Mouse (Mus musculus): ENCODE results near the gene Gpd2. TPM values are rescaled to one million over a fixed set of nuclear protein-coding genes. Genes with fewer than 3 reads are reported as not detected.
A peak's percentile ranks its signal among the peaks of the same experiment; 100 is the strongest.

Gpd2 gene
- 10.0 and 14.6 TPM in 2 replicates for polyA plus RNA-seq (2012; rRNA removed)

DNA sequence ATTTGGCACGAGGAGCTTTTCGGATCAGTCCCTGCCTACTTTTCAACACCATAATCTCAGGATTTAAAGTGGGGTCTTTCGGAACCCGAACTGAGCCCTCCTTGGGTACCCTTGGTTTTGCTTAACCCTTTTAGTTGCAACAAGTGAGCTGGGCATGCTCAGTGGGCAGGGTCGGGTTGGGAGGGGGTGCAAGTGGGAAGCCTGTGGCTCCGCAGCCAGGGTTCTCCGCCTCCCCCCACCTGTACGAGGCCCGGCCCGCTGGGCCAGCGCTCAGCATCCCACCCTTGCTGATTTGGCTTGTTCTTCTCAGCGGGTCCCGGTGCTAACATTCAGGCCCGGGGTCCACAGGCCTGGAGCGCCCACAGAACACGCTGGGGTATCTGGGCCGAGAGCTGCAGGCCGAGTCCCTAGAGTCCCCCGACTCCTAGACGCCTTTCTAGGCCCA lies at the start of gene Gpd2:
Gene Gpd2 (plus strand): TSS at position 161 of the 445 bp plus-strand sequence.
- no peaks in the 10 kb centered on the region for H3K36me3 ChIP-seq (ENCODE audit: control insufficient read depth, insufficient read depth, low read length)
- peak within 1 kb of the TSS; percentile 81 for H3K4me3 ChIP-seq (ENCODE audit: control insufficient read depth, insufficient read depth, low read length)
- peak within 1 kb of the TSS; percentile 76 for H3K27ac ChIP-seq (ENCODE audit: control insufficient read depth, insufficient read depth, low read length)
- no peak for TF ChIP-seq CTCF (IDR thresholded peaks at IDR 0.05; ENCODE audit: borderline replicate concordance, control insufficient read depth, extremely low read depth, insufficient read depth, low read length, poor library complexity)
- no peak for TF ChIP-seq POLR2A (IDR thresholded peaks at IDR 0.05; ENCODE audit: control insufficient read depth, extremely low read depth, insufficient read depth, low read length, poor library complexity)
- DNase-seq, result no peak
- H3K27me3 ChIP-seq (ENCODE audit: control insufficient read depth, insufficient read depth, low read length), result no peaks in the 10 kb centered on the region
- peaks cover 7% of the 10 kb centered on the region for H3K4me1 ChIP-seq (replicated peaks; ENCODE audit: control insufficient read depth, insufficient read depth, low read length)
- WGBS, result 11% methylated on average over 20 of the region's 20 CpGs

DNA sequence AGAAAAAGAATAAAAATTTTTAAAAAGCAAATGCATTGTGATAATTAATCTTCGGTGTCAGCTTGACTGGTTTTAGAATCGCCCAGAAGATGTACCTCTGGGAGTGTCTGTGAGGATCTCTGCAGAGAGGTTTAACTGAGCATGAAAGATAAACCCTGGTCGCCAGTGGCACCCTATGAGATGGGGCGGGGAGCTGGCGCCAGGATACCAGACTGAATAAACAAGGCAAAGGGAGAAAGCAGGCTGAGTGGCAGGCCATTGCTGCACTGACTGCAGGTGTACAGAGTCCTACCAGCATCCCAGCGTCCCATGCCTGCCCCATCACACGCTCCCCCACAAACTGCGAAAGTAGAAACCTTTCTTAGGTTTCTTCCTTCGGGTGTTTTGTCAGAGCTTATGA lies 49.2 kb upstream of the Gpd2 start:
- no peaks in the 10 kb centered on the region for H3K36me3 ChIP-seq (ENCODE audit: control insufficient read depth, insufficient read depth, low read length)
- H3K27ac ChIP-seq (ENCODE audit: control insufficient read depth, insufficient read depth, low read length), result no peak overlapping the region
- no peaks in the 10 kb centered on the region for H3K4me1 ChIP-seq (replicated peaks; ENCODE audit: control insufficient read depth, insufficient read depth, low read length)
- TF ChIP-seq CTCF (IDR thresholded peaks at IDR 0.05; ENCODE audit: borderline replicate concordance, control insufficient read depth, extremely low read depth, insufficient read depth, low read length, poor library complexity) (no peak), POLR2A (IDR thresholded peaks at IDR 0.05; ENCODE audit: control insufficient read depth, extremely low read depth, insufficient read depth, low read length, poor library complexity) (no peak)
- DNase-seq, result no peak
- H3K4me3 ChIP-seq (ENCODE audit: control insufficient read depth, insufficient read depth, low read length), result no peak overlapping the region
- H3K27me3 ChIP-seq (ENCODE audit: control insufficient read depth, insufficient read depth, low read length), result no peaks in the 10 kb centered on the region
- 86% methylated on average over 9 of the region's 9 CpGs for WGBS

DNA sequence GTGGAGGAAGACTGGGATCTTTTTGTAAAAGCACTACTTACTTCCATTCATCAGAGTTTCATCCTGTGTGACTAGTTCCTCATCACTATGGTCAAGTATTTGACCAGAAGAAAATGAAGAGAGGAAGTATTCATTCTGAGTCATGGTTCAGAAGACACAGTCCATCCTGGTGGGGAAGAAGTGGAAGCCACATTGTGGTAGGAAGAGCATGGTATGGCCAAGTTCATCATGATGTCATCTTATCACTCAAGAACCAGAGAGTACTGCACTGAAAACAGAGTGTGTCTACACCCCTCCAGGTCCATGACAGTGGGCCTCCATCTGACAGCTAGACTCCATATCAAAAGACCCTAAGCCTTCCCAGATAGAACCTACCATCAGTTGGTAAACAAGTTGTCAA lies 46.6 kb upstream of the Gpd2 start:
- H3K36me3 ChIP-seq (ENCODE audit: control insufficient read depth, insufficient read depth, low read length), result no peaks in the 10 kb centered on the region
- H3K4me3 ChIP-seq (ENCODE audit: control insufficient read depth, insufficient read depth, low read length), result no peak overlapping the region
- TF ChIP-seq POLR2A (IDR thresholded peaks at IDR 0.05; ENCODE audit: control insufficient read depth, extremely low read depth, insufficient read depth, low read length, poor library complexity), result no peak
- no peak for TF ChIP-seq CTCF (IDR thresholded peaks at IDR 0.05; ENCODE audit: borderline replicate concordance, control insufficient read depth, extremely low read depth, insufficient read depth, low read length, poor library complexity)
- no peaks in the 10 kb centered on the region for H3K27me3 ChIP-seq (ENCODE audit: control insufficient read depth, insufficient read depth, low read length)
- H3K4me1 ChIP-seq (replicated peaks; ENCODE audit: control insufficient read depth, insufficient read depth, low read length), result no peaks in the 10 kb centered on the region
- H3K27ac ChIP-seq (ENCODE audit: control insufficient read depth, insufficient read depth, low read length), result no peak overlapping the region
- DNase-seq, result no peak

DNA sequence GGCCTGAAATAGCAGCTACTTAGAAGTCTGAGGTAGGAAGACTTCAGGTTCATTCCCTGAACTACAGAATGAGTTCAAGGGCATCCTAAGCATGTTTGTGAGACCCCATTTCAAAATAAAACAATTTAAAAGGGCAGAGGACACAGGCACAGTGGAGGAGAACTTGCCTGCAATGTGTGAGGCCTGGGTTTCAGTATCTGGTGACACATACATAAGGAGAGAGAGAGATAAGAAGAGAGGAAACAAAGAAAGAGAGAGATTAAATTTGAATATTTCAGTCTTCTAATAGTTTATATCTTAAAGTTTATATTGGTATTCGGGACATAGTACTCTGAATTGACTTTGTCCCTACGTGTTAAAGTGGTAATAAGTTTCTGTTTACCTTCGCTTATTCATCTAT lies 38.4 kb upstream of the Gpd2 start:
- H3K27me3 ChIP-seq (ENCODE audit: control insufficient read depth, insufficient read depth, low read length), result no peaks in the 10 kb centered on the region
- no peak for TF ChIP-seq CTCF (IDR thresholded peaks at IDR 0.05; ENCODE audit: borderline replicate concordance, control insufficient read depth, extremely low read depth, insufficient read depth, low read length, poor library complexity)
- TF ChIP-seq POLR2A (IDR thresholded peaks at IDR 0.05; ENCODE audit: control insufficient read depth, extremely low read depth, insufficient read depth, low read length, poor library complexity), result no peak
- H3K4me3 ChIP-seq (ENCODE audit: control insufficient read depth, insufficient read depth, low read length), result no peak overlapping the region
- H3K27ac ChIP-seq (ENCODE audit: control insufficient read depth, insufficient read depth, low read length), result no peak overlapping the region
- no peaks in the 10 kb centered on the region for H3K4me1 ChIP-seq (replicated peaks; ENCODE audit: control insufficient read depth, insufficient read depth, low read length)
- no peaks in the 10 kb centered on the region for H3K36me3 ChIP-seq (ENCODE audit: control insufficient read depth, insufficient read depth, low read length)
- DNase-seq, result no peak
- WGBS, result 95% methylated on average over 3 of the region's 3 CpGs

DNA sequence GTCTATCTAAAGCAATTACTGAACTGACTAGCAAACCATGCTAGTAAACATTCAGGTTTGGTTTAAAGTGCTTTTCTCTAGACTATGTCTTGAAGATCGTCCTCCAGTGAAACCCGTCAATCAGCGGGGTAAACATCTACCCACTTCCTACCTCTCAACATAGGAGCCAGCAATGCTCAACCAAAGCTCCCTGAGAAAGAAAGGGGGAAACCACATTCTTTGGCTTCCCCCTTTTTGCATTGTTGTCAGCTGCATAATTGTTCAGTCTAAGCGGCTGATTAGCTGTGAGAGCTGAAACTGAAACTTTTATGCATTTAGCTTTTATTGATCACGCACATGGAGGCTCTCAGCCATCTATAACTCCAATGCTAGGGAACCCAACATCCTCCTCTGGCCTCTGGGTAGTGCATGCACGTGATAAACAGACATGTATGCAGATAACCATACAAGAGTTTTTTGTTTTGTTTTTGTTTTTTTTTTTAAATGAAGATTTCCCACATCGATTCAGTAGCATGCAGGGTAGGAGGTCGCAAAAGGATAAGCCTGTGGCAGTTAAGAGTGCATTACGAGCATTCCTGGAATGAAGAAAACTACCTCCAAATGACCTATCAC lies 28.9 kb upstream of the Gpd2 start:
- Histone ChIP-seq H3K36me3 (ENCODE audit: control insufficient read depth, insufficient read depth, low read length) (no peaks in the 10 kb centered on the region), H3K4me1 (replicated peaks; ENCODE audit: control insufficient read depth, insufficient read depth, low read length) (no peaks in the 10 kb centered on the region), H3K27me3 (ENCODE audit: control insufficient read depth, insufficient read depth, low read length) (no peaks in the 10 kb centered on the region), H3K4me3 (ENCODE audit: control insufficient read depth, insufficient read depth, low read length) (no peak overlapping the region), H3K27ac (ENCODE audit: control insufficient read depth, insufficient read depth, low read length) (no peak overlapping the region)
- TF ChIP-seq CTCF (IDR thresholded peaks at IDR 0.05; ENCODE audit: borderline replicate concordance, control insufficient read depth, extremely low read depth, insufficient read depth, low read length, poor library complexity) (no peak), POLR2A (IDR thresholded peaks at IDR 0.05; ENCODE audit: control insufficient read depth, extremely low read depth, insufficient read depth, low read length, poor library complexity) (no peak)
- no peak for DNase-seq
- 51% methylated on average over 9 of the region's 9 CpGs for WGBS

DNA sequence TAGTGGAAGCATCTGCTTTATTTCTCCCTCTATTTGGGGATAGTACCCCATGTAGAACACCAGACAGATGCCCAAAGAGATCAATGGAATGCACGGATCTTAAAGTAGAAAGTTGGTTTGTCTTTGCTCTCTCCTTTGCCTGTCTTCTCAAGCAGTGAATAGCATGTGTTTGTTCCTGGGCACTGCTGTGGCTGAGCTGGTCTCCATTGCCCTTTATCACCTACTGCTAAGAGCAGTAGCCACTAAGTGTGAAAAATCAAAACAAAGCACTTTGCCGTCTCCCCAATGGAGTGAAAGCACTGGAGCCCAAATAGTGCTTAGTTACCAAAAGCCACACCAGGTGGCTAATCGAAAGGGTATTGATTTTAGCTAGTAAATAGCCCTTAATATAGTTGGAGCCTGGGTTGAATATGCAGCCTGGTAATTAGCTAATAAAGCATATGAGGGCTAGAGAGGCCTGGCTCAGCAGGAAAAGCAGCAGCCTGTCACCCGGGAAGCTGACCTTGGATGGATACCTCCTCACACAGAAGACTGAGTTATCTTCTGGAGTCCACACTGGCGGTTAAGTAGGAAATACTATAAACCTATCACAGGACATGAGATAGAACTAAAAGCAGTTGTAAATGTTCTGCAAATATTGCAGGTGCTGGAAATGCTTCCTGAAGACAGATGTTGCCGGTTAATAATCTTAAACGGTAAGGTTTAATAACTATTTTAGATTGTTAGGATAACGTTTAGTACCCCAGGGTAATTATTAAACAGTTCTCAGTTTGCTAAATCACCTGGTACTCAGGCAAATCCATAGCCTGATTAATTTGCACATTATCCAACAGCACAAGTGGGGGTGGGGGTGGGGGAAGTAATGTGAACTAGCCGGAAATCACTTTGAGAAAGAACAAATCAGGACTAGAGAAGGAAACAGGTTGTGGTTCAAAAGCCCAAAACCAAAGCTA lies 26.1 kb upstream of the Gpd2 start:
- Histone ChIP-seq H3K36me3 (ENCODE audit: control insufficient read depth, insufficient read depth, low read length) (no peaks in the 10 kb centered on the region), H3K27me3 (ENCODE audit: control insufficient read depth, insufficient read depth, low read length) (no peaks in the 10 kb centered on the region), H3K27ac (ENCODE audit: control insufficient read depth, insufficient read depth, low read length) (no peak overlapping the region), H3K4me1 (replicated peaks; ENCODE audit: control insufficient read depth, insufficient read depth, low read length) (no peaks in the 10 kb centered on the region), H3K4me3 (ENCODE audit: control insufficient read depth, insufficient read depth, low read length) (no peak overlapping the region)
- WGBS, result 88% methylated on average over 9 of the region's 9 CpGs
- no peak for TF ChIP-seq CTCF (IDR thresholded peaks at IDR 0.05; ENCODE audit: borderline replicate concordance, control insufficient read depth, extremely low read depth, insufficient read depth, low read length, poor library complexity)
- no peak for TF ChIP-seq POLR2A (IDR thresholded peaks at IDR 0.05; ENCODE audit: control insufficient read depth, extremely low read depth, insufficient read depth, low read length, poor library complexity)
- no peak for DNase-seq
